15 mouse cellular contexts compared by ENCODE assay signal in the genomic region with DNA sequence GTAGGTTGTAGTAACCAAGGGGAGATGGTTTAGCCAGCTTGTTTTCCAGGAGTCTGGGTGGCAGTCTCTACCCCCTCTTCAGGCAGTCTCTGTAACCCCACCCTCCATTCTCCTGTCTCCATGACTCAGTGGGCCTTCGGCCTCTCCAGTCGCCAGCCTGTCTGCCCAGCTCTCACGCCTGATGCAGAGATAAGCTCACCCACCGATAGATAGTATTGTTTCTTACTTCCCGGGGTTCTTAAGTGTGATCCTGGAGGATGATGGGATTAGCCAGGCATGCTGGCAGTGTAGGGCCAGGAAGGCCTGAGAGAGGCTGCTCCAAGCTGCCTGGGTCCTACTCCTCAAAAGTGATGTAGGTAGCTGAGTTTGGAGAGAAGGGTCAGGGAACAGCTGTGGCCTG. TPM values are rescaled to one million over a fixed set of nuclear protein-coding genes. Genes with fewer than 3 reads are reported as not detected.
DNase-seq lines count a peak whose midpoint lies in the region; ATAC-seq and TF ChIP-seq lines count a peak whose summit lies in the region.
"Had no signal": no experiment of that assay in that cellular context is flagged by ENCODE, and none has a peak within 500 bp of the region (broad histone marks: within the 10 kb centered on the region; RNA-seq: fewer than 3 reads in every experiment).

No protein-coding gene starts in this region.

- no peak for DNase-seq in heart, postnatal 0 days (ENCODE audit: low spot score)
- DNase-seq in heart, adult 11 months, result no peak
- peak; percentile 42 to 69 for DNase-seq in lung, postnatal 4 days
- no peak for DNase-seq in hindbrain, embryonic 11.5 days (ENCODE audit: low spot score)
- no peak for DNase-seq in cerebellum, adult 9-10 months
- DNase-seq: embryo, embryonic 11 days; kidney, adult 18-20 months; right cerebral cortex, adult 18-20 months had no signal

- no peak for TF ChIP-seq CTCF in heart, postnatal 0 days (IDR thresholded peaks at IDR 0.05; ENCODE audit: low read depth)
- TF ChIP-seq CTCF in ES-Bruce4 (IDR thresholded peaks at IDR 0.05; ENCODE audit: low read depth, low read length), result no peak

- 39% methylated on average over 5 of the region's 5 CpGs for WGBS in heart, postnatal 0 days
- 58% methylated on average over 5 of the region's 5 CpGs for WGBS in embryonic facial prominence, embryonic 12.5 days
- WGBS in hindbrain, embryonic 11.5 days, result 60% methylated on average over 5 of the region's 5 CpGs

- H3K9me3 ChIP-seq in heart, postnatal 0 days (replicated peaks; ENCODE audit: control insufficient read depth, low read length), result no peaks in the 10 kb centered on the region
- H3K9me3 ChIP-seq in ES-Bruce4 (replicated peaks; ENCODE audit: control insufficient read depth, insufficient read depth, low read length, poor library complexity, severe bottlenecking), result 0 out of 2 replicates have a peak, but pooled peaks cover 2% of the 10 kb centered on the region
- H3K9me3 ChIP-seq in embryonic facial prominence, embryonic 12.5 days, result no peaks in the 10 kb centered on the region
- H3K9me3 ChIP-seq in hindbrain, embryonic 11.5 days (ENCODE audit: control insufficient read depth, low read length), result no peaks in the 10 kb centered on the region
- H3K9me3 ChIP-seq: forebrain, embryonic 15.5 days; liver, embryonic 15.5 days; midbrain, embryonic 15.5 days had no signal

- TF ChIP-seq POLR2A in ES-Bruce4 (IDR thresholded peaks at IDR 0.05; ENCODE audit: insufficient read depth, low read length), result no peak

- no peak overlapping the region for H3K9ac ChIP-seq in heart, postnatal 0 days (replicated peaks; ENCODE audit: low read depth, low read length)
- no peak overlapping the region for H3K9ac ChIP-seq in ES-Bruce4 (ENCODE audit: low read depth, poor library complexity, severe bottlenecking)
- H3K9ac ChIP-seq in embryonic facial prominence, embryonic 12.5 days, result no peak overlapping the region
- no peak overlapping the region for H3K9ac ChIP-seq in hindbrain, embryonic 11.5 days (ENCODE audit: low read depth, low read length)
- H3K9ac ChIP-seq: forebrain, embryonic 15.5 days; liver, embryonic 15.5 days; midbrain, embryonic 15.5 days had no signal

- H3K36me3 ChIP-seq in heart, postnatal 0 days (replicated peaks; ENCODE audit: control insufficient read depth, insufficient read depth, low read length), result no peaks in the 10 kb centered on the region
- H3K36me3 ChIP-seq in ES-Bruce4 (ENCODE audit: control insufficient read depth, insufficient read depth, low read length, poor library complexity, severe bottlenecking), result no peaks in the 10 kb centered on the region
- no peaks in the 10 kb centered on the region for H3K36me3 ChIP-seq in embryonic facial prominence, embryonic 12.5 days
- H3K36me3 ChIP-seq in hindbrain, embryonic 11.5 days (ENCODE audit: control insufficient read depth, insufficient read depth, low read length), result no peaks in the 10 kb centered on the region
- H3K36me3 ChIP-seq: forebrain, embryonic 15.5 days; liver, embryonic 15.5 days; midbrain, embryonic 15.5 days had no signal

- TF ChIP-seq EP300 in heart, postnatal 0 days (IDR thresholded peaks at IDR 0.05; ENCODE audit: low read depth), result no peak
- no peak for TF ChIP-seq EP300 in ES-Bruce4 (IDR thresholded peaks at IDR 0.05; ENCODE audit: insufficient read depth, low read depth, low read length)

- no peak overlapping the region for H3K27ac ChIP-seq in heart, postnatal 0 days (ENCODE audit: low read depth)
- H3K27ac ChIP-seq in ES-Bruce4 (ENCODE audit: insufficient read depth, low read length), result peak overlapping the region; percentile 57
- H3K27ac ChIP-seq in embryonic facial prominence, embryonic 12.5 days, result peak overlapping the region; percentile 69; the same call in 1 of the 2 replicates
- no peak overlapping the region; the same call in 1 of the 2 replicates for H3K27ac ChIP-seq in hindbrain, embryonic 11.5 days (ENCODE audit: low read depth, low read length)
- H3K27ac ChIP-seq: forebrain, embryonic 15.5 days; layer of hippocampus, adult 2 months; liver, embryonic 15.5 days; midbrain, embryonic 15.5 days had no signal

- ATAC-seq in heart, postnatal 0 days (ENCODE audit: insufficient read depth, low read depth), result 0 out of 2 replicates have a peak, but pooled peaks have one; percentile 3
- ATAC-seq in embryonic facial prominence, embryonic 12.5 days (ENCODE audit: insufficient number of reproducible peaks, insufficient read depth, low FRiP score, low TSS enrichment), result no peak
- no peak for ATAC-seq in hindbrain, embryonic 11.5 days (ENCODE audit: low FRiP score)
- ATAC-seq: forebrain, embryonic 15.5 days; hindbrain, embryonic 16.5 days; midbrain, embryonic 15.5 days had no signal

- H3K4me1 ChIP-seq in heart, postnatal 0 days (ENCODE audit: control insufficient read depth, insufficient read depth), result peaks cover 13% of the 10 kb centered on the region
- peaks cover 7% of the 10 kb centered on the region for H3K4me1 ChIP-seq in ES-Bruce4 (ENCODE audit: control insufficient read depth, insufficient read depth, low read length)
- H3K4me1 ChIP-seq in embryonic facial prominence, embryonic 12.5 days, result peaks cover 49% of the 10 kb centered on the region
- H3K4me1 ChIP-seq in hindbrain, embryonic 11.5 days (replicated peaks; ENCODE audit: control insufficient read depth, insufficient read depth, low read length), result no peaks in the 10 kb centered on the region

- no peak overlapping the region for H3K4me3 ChIP-seq in heart, postnatal 0 days (ENCODE audit: low read depth, low read length)
- no peak overlapping the region for H3K4me3 ChIP-seq in ES-Bruce4 (ENCODE audit: low read depth, low read length)
- H3K4me3 ChIP-seq in embryonic facial prominence, embryonic 12.5 days, result no peak overlapping the region
- no peak overlapping the region for H3K4me3 ChIP-seq in hindbrain, embryonic 11.5 days (ENCODE audit: low read depth, low read length)
- H3K4me3 ChIP-seq: forebrain, embryonic 15.5 days; layer of hippocampus, adult 2 months; liver, embryonic 15.5 days; midbrain, embryonic 15.5 days had no signal

- H3K27me3 ChIP-seq in heart, postnatal 0 days (ENCODE audit: control insufficient read depth, insufficient read depth, low read length), result no peaks in the 10 kb centered on the region
- H3K27me3 ChIP-seq in ES-Bruce4 (ENCODE audit: control insufficient read depth, insufficient read depth, low read length, poor library complexity, severe bottlenecking), result no peaks in the 10 kb centered on the region
- H3K27me3 ChIP-seq in embryonic facial prominence, embryonic 12.5 days, result no peaks in the 10 kb centered on the region
- H3K27me3 ChIP-seq in hindbrain, embryonic 11.5 days (ENCODE audit: control insufficient read depth, insufficient read depth, low read length), result no peaks in the 10 kb centered on the region
- H3K27me3 ChIP-seq: forebrain, embryonic 15.5 days; liver, embryonic 15.5 days; midbrain, embryonic 15.5 days had no signal

- no peak overlapping the region for H3K4me2 ChIP-seq in heart, postnatal 0 days (ENCODE audit: low read depth, low read length)
- no peak overlapping the region for H3K4me2 ChIP-seq in embryonic facial prominence, embryonic 12.5 days (replicated peaks)
- no peak overlapping the region for H3K4me2 ChIP-seq in hindbrain, embryonic 11.5 days (replicated peaks; ENCODE audit: low read depth, low read length)
- H3K4me2 ChIP-seq: forebrain, embryonic 15.5 days; liver, embryonic 15.5 days; midbrain, embryonic 15.5 days had no signal

RNA-seq across cellular contexts. Expression of a gene that starts 29.7 kb away (rescaled TPM):
- total RNA-seq in heart, postnatal 0 days (2014; rRNA removed; ENCODE audit: low replicate concordance), result 76.6 and 86.5 TPM in 2 replicates
- polyA plus RNA-seq in heart, postnatal 0 days (2015; fragmentation: Nextera tagmentation; extraction: Ambion mirVana), result 169 and 174 TPM in 2 replicates
- polyA plus RNA-seq in ES-Bruce4 (2011; ENCODE audit: insufficient read depth, insufficient read length, low read depth, missing spikeins), result 71.7 and 78.5 TPM in 2 replicates
- 136 and 138 TPM in 2 replicates for polyA plus RNA-seq in embryonic facial prominence, embryonic 12.5 days (2016; fragmentation: Nextera tagmentation; extraction: Ambion mirVana)
- 122 and 130 TPM in 2 replicates for polyA plus RNA-seq in hindbrain, embryonic 11.5 days (2014; fragmentation: Nextera tagmentation; extraction: Ambion mirVana)

RNA-seq across cellular contexts. Expression of a gene that starts 48.9 kb away (rescaled TPM):
- total RNA-seq in heart, postnatal 0 days (2014; rRNA removed; ENCODE audit: low replicate concordance), result 122 and 224 TPM in 2 replicates
- polyA plus RNA-seq in heart, postnatal 0 days (2015; fragmentation: Nextera tagmentation; extraction: Ambion mirVana), result 5.0 and 5.2 TPM in 2 replicates
- 76.2 and 86.3 TPM in 2 replicates for polyA plus RNA-seq in ES-Bruce4 (2011; ENCODE audit: insufficient read depth, insufficient read length, low read depth, missing spikeins)
- polyA plus RNA-seq in embryonic facial prominence, embryonic 12.5 days (2016; fragmentation: Nextera tagmentation; extraction: Ambion mirVana), result 5.2 and 6.7 TPM in 2 replicates
- 2.6 and 6.2 TPM in 2 replicates for polyA plus RNA-seq in hindbrain, embryonic 11.5 days (2014; fragmentation: Nextera tagmentation; extraction: Ambion mirVana)

Comparison
In these comparisons a context has a peak if more than half of its experiments do, and no peak if none do; other contexts are left out.
1. DNase-seq: peak in lung, postnatal 4 days (2 of 2); none in heart, postnatal 0 days (single experiment), heart, adult 11 months (single experiment), hindbrain, embryonic 11.5 days (single experiment) and cerebellum, adult 9-10 months (single experiment).
2. H3K27ac ChIP-seq: peak in ES-Bruce4 (single experiment) and embryonic facial prominence, embryonic 12.5 days (single experiment); none in heart, postnatal 0 days (single experiment) and hindbrain, embryonic 11.5 days (single experiment).
3. RNA of a gene that starts 48.9 kb away (polyA plus RNA-seq): 76.2 to 86.3 TPM in ES-Bruce4; 2.6 to 6.2 TPM in hindbrain, embryonic 11.5 days, 5.2 to 6.7 TPM in embryonic facial prominence, embryonic 12.5 days and 5.0 to 5.2 TPM in heart, postnatal 0 days; every median in the first group is over 10 times any median in the second.